Mouse (Mus musculus) C2C12 (cell line): ENCODE measurements around the gene Gm20696. TPM values are rescaled to one million over a fixed set of nuclear protein-coding genes. Genes with fewer than 3 reads are reported as not detected.

Source experiments
- H3K27me3 ChIP-seq: one replicate; pipeline ENCODE4 v1.6.1; 2011; ENCODE audit not compliant: control insufficient read depth, insufficient read depth, insufficient read length
- H3K36me3 ChIP-seq: one replicate; pipeline ENCODE4 v1.6.1; 2011; ENCODE audit not compliant: control insufficient read depth, insufficient read depth
- H3K4me3 ChIP-seq: one replicate; pipeline ENCODE4 v1.5.1; 2011; ENCODE audit warnings: mild to moderate bottlenecking, control low read depth; ENCODE audit not compliant: poor library complexity, insufficient read depth, severe bottlenecking
- H3K79me2 ChIP-seq: one replicate; pipeline ENCODE4 v1.6.1; 2011; ENCODE audit not compliant: control insufficient read depth, insufficient read depth
- H3K79me3 ChIP-seq: one replicate; pipeline ENCODE4 v1.6.1; 2011; ENCODE audit warnings: low read depth, control low read depth
- H3ac ChIP-seq: one replicate; pipeline ENCODE3; 2011; ENCODE audit warnings: low read depth; ENCODE audit not compliant: control insufficient read depth, insufficient read length
- CEBPB ChIP-seq: IDR thresholded peaks from one replicate; pipeline ENCODE4 v1.6.1; 2011; ENCODE audit warnings: low read depth, mild to moderate bottlenecking, control low read depth, moderate library complexity
- CTCF ChIP-seq: IDR thresholded peaks from one replicate; pipeline ENCODE4 v1.5.1; 2011; ENCODE audit not compliant: control insufficient read depth, insufficient read depth, insufficient read length
- FOSL1 ChIP-seq: IDR thresholded peaks from one replicate; pipeline ENCODE4 v1.8.0; 2011; ENCODE audit warnings: mild to moderate bottlenecking, low read length; ENCODE audit not compliant: poor library complexity, insufficient read depth, severe bottlenecking
- MAX ChIP-seq: IDR thresholded peaks from one replicate; pipeline ENCODE4 v1.6.1; 2011; ENCODE audit warnings: mild to moderate bottlenecking, control low read depth
- MYOD1 ChIP-seq: IDR thresholded peaks from one replicate; pipeline ENCODE4 v1.6.1; 2011; ENCODE audit warnings: low read depth; ENCODE audit not compliant: control insufficient read depth, insufficient read length
- MYOG ChIP-seq: IDR thresholded peaks from one replicate; pipeline ENCODE4 v1.6.1; 2011; ENCODE audit not compliant: control insufficient read depth, insufficient read length; ENCODE audit errors: extremely low read depth
- USF1 ChIP-seq: IDR thresholded peaks from one replicate; pipeline ENCODE4 v1.6.1; 2011; ENCODE audit warnings: low read depth, mild to moderate bottlenecking, control low read depth, moderate library complexity
- polyA plus RNA-seq: library from polyadenylated mRNA; unstranded; fragments of >200 nt; fragmentation: generic; extraction: Trizol; gene quantifications from one replicate; pipeline ENCODE4 v1.2.1, GENCODE M21; 2012; ENCODE audit warnings: missing spikeins

Gene Gm20696
- polyA plus RNA-seq, 1 experiment = 0.20 TPM

DNA sequence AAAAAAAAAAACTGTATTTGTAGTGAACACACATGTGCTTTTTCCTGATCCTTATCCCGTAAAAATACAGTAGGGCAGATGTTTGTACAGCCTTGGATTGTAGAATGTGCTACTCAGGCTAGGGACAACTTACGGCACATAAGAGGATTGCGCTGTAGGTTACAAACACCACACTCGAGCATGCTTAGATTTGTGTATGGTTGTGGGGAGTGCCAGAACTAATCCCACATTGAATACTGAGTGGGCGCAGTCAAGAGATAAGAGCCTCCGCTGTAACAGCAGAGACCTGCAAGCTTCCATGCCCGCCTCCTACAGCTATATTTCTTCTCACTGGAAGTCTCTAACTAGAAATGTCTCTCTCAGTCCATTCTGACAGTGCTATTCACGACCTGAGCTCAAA is 431.0 kb downstream of the Gm20696 start:
- no peak for TF ChIP-seq CEBPB
- no peak for TF ChIP-seq MYOG
- no peak for TF ChIP-seq MAX
- TF ChIP-seq CTCF = no peak
- TF ChIP-seq USF1 = no peak
- TF ChIP-seq MYOD1 = no peak
- TF ChIP-seq FOSL1 = no peak
- Histone ChIP-seq H3K36me3 (no peaks in the 10 kb centered on the region), H3K79me2 (no peaks in the 10 kb centered on the region), H3K27me3 (no peaks in the 10 kb centered on the region), H3K4me3 (no peak overlapping the region), H3ac (no peak overlapping the region), H3K79me3 (no peaks in the 10 kb centered on the region)

DNA sequence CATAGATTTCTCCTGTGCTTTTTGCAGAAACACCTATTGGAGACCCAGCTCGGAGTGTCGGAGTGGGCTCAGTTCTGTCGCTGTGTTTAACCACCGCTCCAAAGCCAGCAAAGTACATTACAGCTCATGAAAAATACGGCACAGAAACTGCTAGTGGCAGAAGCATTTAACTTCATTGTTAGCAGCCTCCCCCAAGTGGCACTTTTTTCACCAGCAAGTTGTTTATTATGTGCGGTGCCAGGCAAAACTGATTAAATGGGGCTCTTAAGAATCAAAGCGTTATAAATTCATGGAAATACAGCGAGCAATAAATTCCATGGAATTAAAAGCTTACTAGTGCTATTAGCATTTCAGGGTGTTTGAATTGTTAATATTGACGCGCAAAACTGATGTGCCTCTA is 433.2 kb downstream of the Gm20696 start:
- H3ac ChIP-seq = no peak overlapping the region
- H3K79me3 ChIP-seq = no peaks in the 10 kb centered on the region
- H3K4me3 ChIP-seq = no peak overlapping the region
- H3K79me2 ChIP-seq = no peaks in the 10 kb centered on the region
- H3K36me3 ChIP-seq = no peaks in the 10 kb centered on the region
- H3K27me3 ChIP-seq = no peaks in the 10 kb centered on the region
- TF ChIP-seq MYOG = no peak
- TF ChIP-seq FOSL1 = no peak
- TF ChIP-seq MYOD1 = no peak
- TF ChIP-seq CTCF = no peak

DNA sequence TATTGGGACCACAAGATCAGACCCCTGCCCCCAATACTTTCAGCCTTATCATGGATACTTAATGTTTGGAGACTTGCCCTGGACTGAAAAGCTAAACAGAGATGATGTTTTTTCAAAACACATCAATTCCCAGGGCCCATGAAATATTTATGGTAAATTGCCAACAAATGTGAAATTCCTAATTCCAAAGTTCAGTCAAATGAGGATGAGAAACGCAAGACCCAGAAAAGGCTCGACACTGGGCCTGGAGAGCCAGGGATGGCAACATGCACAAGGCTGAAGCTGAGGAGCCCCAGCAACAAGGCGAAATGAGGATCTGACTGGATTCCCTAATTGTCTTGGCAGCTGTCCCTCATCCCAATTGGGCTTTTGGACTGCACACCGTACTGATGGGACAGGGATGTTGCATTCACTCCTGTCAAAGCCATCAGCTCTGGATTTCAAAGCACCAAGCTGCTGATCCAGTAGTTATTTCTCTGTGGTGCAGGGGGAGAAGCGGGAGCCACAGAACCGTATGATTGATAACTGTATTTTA is 438.2 kb downstream of the Gm20696 start:
- Histone ChIP-seq H3K79me3 (no peaks in the 10 kb centered on the region), H3K4me3 (no peak overlapping the region), H3K79me2 (no peaks in the 10 kb centered on the region), H3K27me3 (no peaks in the 10 kb centered on the region), H3K36me3 (no peaks in the 10 kb centered on the region), H3ac (no peak overlapping the region)
- TF ChIP-seq FOSL1 (no peak), MAX (no peak), MYOG (no peak), CEBPB (no peak), CTCF (no peak), USF1 (no peak), MYOD1 (no peak)

DNA sequence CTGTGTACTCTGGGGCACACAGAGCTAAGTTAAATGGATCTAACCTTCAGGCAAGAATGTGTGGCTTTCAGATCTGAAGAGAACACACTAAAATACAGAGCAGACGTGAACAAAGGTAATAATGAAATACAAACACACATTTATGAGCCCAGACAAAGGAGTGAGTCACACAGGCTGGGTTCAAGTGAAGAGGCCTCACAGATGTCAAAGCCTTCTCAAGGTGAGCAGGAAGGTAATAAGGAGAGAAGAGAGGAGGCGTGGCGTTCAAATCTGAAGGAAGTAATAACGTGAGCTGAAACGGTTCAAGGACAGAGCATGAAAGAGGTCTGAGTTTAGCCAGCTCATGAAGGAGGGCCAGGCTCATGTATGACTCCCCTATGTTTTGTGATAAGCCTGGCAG is 445.4 kb downstream of the Gm20696 start:
- H3K79me3 ChIP-seq = no peaks in the 10 kb centered on the region
- H3K4me3 ChIP-seq = no peak overlapping the region
- H3K27me3 ChIP-seq = no peaks in the 10 kb centered on the region
- TF ChIP-seq USF1 (no peak), MYOG (no peak), FOSL1 (no peak), MAX (no peak), CTCF (no peak), CEBPB (no peak), MYOD1 (no peak)
- no peak overlapping the region for H3ac ChIP-seq
- H3K36me3 ChIP-seq = no peaks in the 10 kb centered on the region
- no peaks in the 10 kb centered on the region for H3K79me2 ChIP-seq

DNA sequence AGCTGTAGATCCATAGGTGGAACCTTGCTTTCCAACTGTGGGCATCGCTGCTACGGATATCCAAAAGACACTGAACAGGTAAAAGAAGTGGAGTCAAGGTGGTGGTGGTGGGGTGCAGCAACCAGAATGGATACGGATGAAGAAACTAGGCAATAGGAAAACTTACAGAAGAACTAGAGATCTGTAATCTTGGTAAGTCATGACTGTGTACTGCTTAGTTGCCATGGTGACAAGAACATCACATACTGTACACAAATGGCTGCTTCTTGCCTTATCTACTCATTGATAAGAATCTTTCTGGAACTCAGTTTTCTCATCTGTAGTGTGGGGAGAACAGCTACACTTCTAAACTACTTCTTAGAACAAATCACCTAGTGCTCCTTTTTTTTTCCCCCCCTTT is 446.1 kb downstream of the Gm20696 start:
- Histone ChIP-seq H3K79me2 (no peaks in the 10 kb centered on the region), H3K36me3 (no peaks in the 10 kb centered on the region), H3ac (no peak overlapping the region), H3K4me3 (no peak overlapping the region), H3K79me3 (no peaks in the 10 kb centered on the region), H3K27me3 (no peaks in the 10 kb centered on the region)
- TF ChIP-seq MYOG = no peak
- no peak for TF ChIP-seq CEBPB
- TF ChIP-seq FOSL1 = no peak
- TF ChIP-seq USF1 = no peak
- no peak for TF ChIP-seq MYOD1
- no peak for TF ChIP-seq CTCF
- TF ChIP-seq MAX = no peak

DNA sequence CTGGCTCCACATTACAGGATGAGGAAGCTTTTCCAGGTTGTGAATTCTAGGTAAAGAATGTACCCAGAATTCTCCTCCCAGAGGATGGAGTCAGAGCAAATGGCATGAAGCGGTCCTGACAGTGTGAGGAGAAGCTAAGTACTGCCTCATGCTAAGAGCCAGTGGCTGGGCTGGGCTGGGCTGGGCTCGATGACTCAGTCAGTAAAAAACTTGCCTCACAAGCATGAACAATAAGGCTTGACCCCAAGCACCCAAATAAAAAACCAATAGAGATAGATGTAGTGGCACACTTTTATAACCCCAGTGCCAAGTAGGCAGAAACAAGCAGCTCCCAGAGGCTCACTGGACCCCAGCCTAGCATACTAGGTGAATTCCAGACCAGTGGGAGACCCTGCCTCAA is 448.8 kb downstream of the Gm20696 start:
- Histone ChIP-seq H3K79me2 (no peaks in the 10 kb centered on the region), H3ac (no peak overlapping the region), H3K4me3 (no peak overlapping the region), H3K36me3 (no peaks in the 10 kb centered on the region), H3K79me3 (no peaks in the 10 kb centered on the region), H3K27me3 (no peaks in the 10 kb centered on the region)
- no peak for TF ChIP-seq CEBPB
- no peak for TF ChIP-seq MYOD1
- no peak for TF ChIP-seq USF1
- TF ChIP-seq CTCF = no peak
- no peak for TF ChIP-seq FOSL1
- TF ChIP-seq MYOG = no peak
- TF ChIP-seq MAX = no peak
